Mouse (Mus musculus) kidney, embryonic 14.5 days (tissue): ENCODE measurements around the gene Hmgn1. TPM values are rescaled to one million over a fixed set of nuclear protein-coding genes. Genes with fewer than 3 reads are reported as not detected.
"Not testable (repeated sequence)": the region's sequence is repeated elsewhere in the genome, so short reads cannot be mapped to it uniquely, and the experiment has no call there.

Experiments
- ATAC-seq: fragments of 200-750 bp; cut with Nextera tagmentation; 2 replicates; pipeline ENCODE4 v1.8.0; 2017; ENCODE audit warnings: moderate number of reproducible peaks, mild to moderate bottlenecking, moderate TSS enrichment, moderate library complexity; ENCODE audit not compliant: low FRiP score, low TSS enrichment
- H3K27ac ChIP-seq: fragments of 300-500 bp; sonication (generic); 2 replicates; pipeline ENCODE4 v1.5.1; 2014; ENCODE audit warnings: low read depth, mild to moderate bottlenecking, low read length, moderate library complexity, mixed read lengths
- H3K27me3 ChIP-seq: fragments of 300-500 bp; sonication (generic); 2 replicates; pipeline ENCODE4 v1.6.1; 2014; ENCODE audit warnings: mild to moderate bottlenecking, low read length; ENCODE audit not compliant: control insufficient read depth, insufficient read depth
- H3K36me3 ChIP-seq: fragments of 300-500 bp; sonication (generic); 2 replicates; pipeline ENCODE4 v1.6.1; 2014; ENCODE audit warnings: low read length, mixed read lengths; ENCODE audit not compliant: control insufficient read depth, insufficient read depth
- H3K4me1 ChIP-seq: fragments of 300-500 bp; sonication (generic); 2 replicates; pipeline ENCODE4 v1.6.1; 2014; ENCODE audit warnings: low read length, mixed read lengths; ENCODE audit not compliant: control insufficient read depth, insufficient read depth
- H3K4me2 ChIP-seq: fragments of 300-500 bp; sonication (generic); replicated peaks from 2 replicates; pipeline ENCODE4 v1.6.1; 2014; ENCODE audit warnings: low read depth, mild to moderate bottlenecking, low read length
- H3K4me3 ChIP-seq: fragments of 300-500 bp; sonication (generic); 2 replicates; pipeline ENCODE4 v1.5.1; 2014; ENCODE audit warnings: mild to moderate bottlenecking, low read length
- H3K9ac ChIP-seq: fragments of 300-500 bp; sonication (generic); 2 replicates; pipeline ENCODE4 v1.6.1; 2014; ENCODE audit warnings: low read depth, mild to moderate bottlenecking, low read length, moderate library complexity
- H3K9me3 ChIP-seq: fragments of 300-500 bp; sonication (generic); 2 replicates; pipeline ENCODE4 v1.6.1; 2016; ENCODE audit warnings: low read length; ENCODE audit not compliant: control insufficient read depth
- WGBS: fragments of 180-500 bp; shearing (Covaris S2); extraction: QIAGEN DNeasy Blood & Tissue Kit; methylation state at CpG from one replicate; pipeline ENCODE4 v1.1.7; 2014; 5-methylcytosine and 5-hydroxymethylcytosine counted together
- polyA plus RNA-seq: library from polyadenylated mRNA; unstranded; fragments of >200 nt; fragmentation: Nextera tagmentation; extraction: Ambion mirVana; gene quantifications from 2 replicates; pipeline ENCODE4 v1.2.1, GENCODE M21; 2014

The Hmgn1 gene
- polyA plus RNA-seq, 1 experiment from 2014 or later, result 746 TPM

- H3K27me3 ChIP-seq, result no peaks in the 10 kb centered on the region
- no peaks in the 10 kb centered on the region for H3K36me3 ChIP-seq
- no peak for ATAC-seq
- no peak overlapping the region for H3K4me3 ChIP-seq
- no peaks in the 10 kb centered on the region for H3K9me3 ChIP-seq
- no peaks in the 10 kb centered on the region for H3K4me1 ChIP-seq
- H3K9ac ChIP-seq, result no peak overlapping the region
- 82% methylated on average over 5 of the region's 5 CpGs for WGBS
- H3K27ac ChIP-seq, result no peak overlapping the region
- H3K4me2 ChIP-seq, result no peak overlapping the region
Observed at GRCm38 (mm10) chr16:96110655-96111345, 16.7 kb downstream of the Hmgn1 start.

- H3K4me1 ChIP-seq, result no peaks in the 10 kb centered on the region
- no peak overlapping the region for H3K27ac ChIP-seq
- no peaks in the 10 kb centered on the region for H3K36me3 ChIP-seq
- no peak for ATAC-seq
- no peaks in the 10 kb centered on the region for H3K9me3 ChIP-seq
- no peak overlapping the region for H3K4me3 ChIP-seq
- no peak overlapping the region for H3K9ac ChIP-seq
- H3K4me2 ChIP-seq, result no peak overlapping the region
- H3K27me3 ChIP-seq, result no peaks in the 10 kb centered on the region
- 58% methylated on average over 4 of the region's 4 CpGs for WGBS
Observed at GRCm38 (mm10) chr16:96109673-96110072, 17.9 kb downstream of the Hmgn1 start.

DNA sequence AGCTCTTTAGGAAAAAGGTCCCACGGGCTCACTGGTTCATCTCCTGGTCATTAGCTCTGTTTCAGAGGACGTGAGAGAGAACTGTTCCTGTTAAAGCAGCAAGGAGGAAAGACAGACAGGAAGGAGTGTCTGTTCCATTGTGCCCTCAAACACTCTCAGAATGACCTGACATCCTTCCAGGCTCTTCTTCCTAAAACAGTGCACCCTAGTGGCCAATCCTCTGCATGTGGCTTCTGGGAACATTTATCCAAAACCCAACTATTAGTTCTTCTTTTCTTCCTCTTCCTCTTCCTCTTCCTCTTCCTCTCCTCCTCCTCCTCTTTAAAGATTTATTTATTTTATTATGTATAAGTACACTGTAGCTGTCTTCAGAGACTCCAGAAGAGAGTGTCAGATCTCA lies 24.5 kb downstream of the Hmgn1 start:
- Histone ChIP-seq H3K9me3 (no peaks in the 10 kb centered on the region), H3K27ac (no peak overlapping the region), H3K4me3 (no peak overlapping the region), H3K4me2 (no peak overlapping the region), H3K4me1 (no peaks in the 10 kb centered on the region), H3K36me3 (no peaks in the 10 kb centered on the region), H3K9ac (no peak overlapping the region), H3K27me3 (no peaks in the 10 kb centered on the region)
- WGBS, result 48% methylated on average over 2 of the region's 2 CpGs
- ATAC-seq, result no peak

DNA sequence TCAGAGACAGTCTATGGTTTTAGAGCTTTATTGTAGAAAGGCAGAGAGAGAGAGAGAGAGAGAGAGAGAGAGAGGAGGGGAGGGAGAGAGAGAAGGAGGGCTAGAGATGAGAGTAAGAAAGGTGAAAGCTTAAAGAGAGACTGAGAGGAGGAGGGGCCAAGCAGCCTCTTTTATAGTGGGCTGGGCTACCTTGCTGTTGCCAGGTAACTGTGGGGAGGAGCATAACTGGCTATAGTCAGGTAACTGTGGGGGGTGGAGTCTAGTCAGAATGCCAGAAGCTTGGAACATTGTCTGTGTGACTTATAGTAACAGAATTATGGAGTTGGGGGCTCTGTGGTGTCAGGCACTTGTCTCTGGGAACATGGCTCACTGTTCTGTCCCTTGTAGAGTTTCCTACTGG lies 29.7 kb downstream of the Hmgn1 start:
- H3K9me3 ChIP-seq, H3K4me3 ChIP-seq, H3K4me1 ChIP-seq, ATAC-seq, H3K4me2 ChIP-seq, H3K27ac ChIP-seq, H3K27me3 ChIP-seq, H3K9ac ChIP-seq, H3K36me3 ChIP-seq: not testable (repeated sequence)

- H3K36me3 ChIP-seq, result no peaks in the 10 kb centered on the region
- H3K27me3 ChIP-seq, result no peaks in the 10 kb centered on the region
- no peak overlapping the region for H3K4me3 ChIP-seq
- no peak overlapping the region for H3K4me2 ChIP-seq
- no peak for ATAC-seq
- 80% methylated on average over 5 of the region's 5 CpGs for WGBS
- no peaks in the 10 kb centered on the region for H3K4me1 ChIP-seq
- no peaks in the 10 kb centered on the region for H3K9me3 ChIP-seq
- H3K9ac ChIP-seq, result no peak overlapping the region
- H3K27ac ChIP-seq, result no peak overlapping the region
Observed at GRCm38 (mm10) chr16:96095966-96096365, 31.6 kb downstream of the Hmgn1 start.

DNA sequence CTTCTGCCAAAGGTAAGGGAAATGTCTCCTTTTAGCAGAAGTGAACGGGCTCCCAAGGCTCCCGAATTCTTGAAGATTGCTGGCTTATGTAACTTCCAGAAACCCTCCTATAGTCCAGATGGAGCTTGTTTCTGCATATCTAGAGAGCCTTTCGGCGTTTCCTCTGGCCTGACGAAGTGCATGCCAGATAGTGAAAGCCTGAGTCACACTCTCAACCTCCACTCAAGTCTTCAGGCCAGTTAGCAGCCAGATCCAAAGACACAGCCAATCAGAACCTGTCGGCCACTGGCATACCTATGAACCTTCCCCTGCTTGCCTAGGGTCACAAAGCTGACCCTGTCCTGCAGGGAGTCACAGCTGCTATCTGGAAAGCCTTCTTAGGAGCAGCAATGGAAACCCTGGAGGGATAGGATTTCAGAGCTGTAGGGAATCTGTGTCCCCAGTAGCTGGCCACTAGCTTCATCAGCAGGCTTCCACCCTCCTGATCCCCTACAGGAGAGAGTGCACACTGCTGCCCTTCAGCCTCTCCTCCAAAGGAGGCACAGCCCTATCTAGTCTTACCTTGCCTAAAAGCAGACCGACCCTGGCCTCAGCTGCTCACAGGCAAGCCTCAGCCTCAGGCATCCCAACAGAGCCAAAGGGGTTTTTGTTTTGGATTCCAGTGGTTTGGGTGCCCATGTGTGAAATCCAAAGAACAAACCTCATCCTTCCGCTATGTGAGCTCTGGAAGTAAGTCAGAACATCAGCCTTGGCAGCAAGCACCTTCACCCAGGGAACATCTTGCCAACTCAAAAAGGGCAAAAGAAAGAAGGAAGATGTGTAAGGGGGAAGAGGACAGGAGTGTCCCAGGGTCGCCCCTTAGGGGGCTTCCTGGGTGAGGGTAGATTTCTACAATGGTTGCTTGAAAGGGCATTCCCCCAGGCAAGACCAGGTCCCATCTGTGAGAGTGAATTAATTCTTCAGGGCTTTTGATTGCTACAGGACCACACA lies 35.7 kb downstream of the Hmgn1 start:
- Histone ChIP-seq H3K36me3 (no peaks in the 10 kb centered on the region), H3K27ac (no peak overlapping the region), H3K27me3 (no peaks in the 10 kb centered on the region), H3K4me2 (no peak overlapping the region), H3K4me3 (no peak overlapping the region), H3K9ac (no peak overlapping the region), H3K9me3 (no peaks in the 10 kb centered on the region), H3K4me1 (no peaks in the 10 kb centered on the region)
- no peak for ATAC-seq
- 60% methylated on average over 9 of the region's 9 CpGs for WGBS

DNA sequence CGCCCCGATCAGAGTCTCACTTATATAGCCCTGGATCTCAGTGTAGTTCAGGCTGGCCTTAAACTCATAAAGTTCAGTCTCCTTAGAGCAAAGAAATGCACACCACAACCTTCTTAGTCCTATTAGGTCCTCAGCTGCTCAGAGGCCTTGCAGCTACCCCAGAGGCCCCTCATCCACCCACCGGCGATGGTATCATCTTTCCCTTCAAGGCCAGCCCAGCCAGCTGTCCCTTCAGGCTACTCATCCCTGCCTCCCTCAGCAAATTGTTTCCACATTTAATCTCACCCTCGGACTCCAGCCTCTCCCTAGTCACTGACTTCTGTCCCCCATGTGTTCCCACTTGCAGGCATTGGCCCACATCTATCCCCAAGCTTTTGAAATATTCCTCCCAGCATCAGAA lies 39.4 kb downstream of the Hmgn1 start:
- H3K4me1 ChIP-seq, result peaks cover 7% of the 10 kb centered on the region; the same call in 1 of the 2 replicates
- no peaks in the 10 kb centered on the region for H3K27me3 ChIP-seq
- 0 out of 2 replicates have a peak, but pooled peaks have one; percentile 18 for ATAC-seq
- no peak overlapping the region for H3K4me3 ChIP-seq
- no peaks in the 10 kb centered on the region for H3K36me3 ChIP-seq
- no peak overlapping the region for H3K4me2 ChIP-seq
- no peaks in the 10 kb centered on the region for H3K9me3 ChIP-seq
- 43% methylated on average over 5 of the region's 5 CpGs for WGBS
- H3K27ac ChIP-seq, result no peak overlapping the region
- H3K9ac ChIP-seq, result no peak overlapping the region

- ATAC-seq, result no peak
- H3K4me1 ChIP-seq, result peaks cover 8% of the 10 kb centered on the region; the same call in 1 of the 2 replicates
- H3K27ac ChIP-seq, result no peak overlapping the region
- H3K4me2 ChIP-seq, result no peak overlapping the region
- no peaks in the 10 kb centered on the region for H3K27me3 ChIP-seq
- 77% methylated on average over 4 of the region's 4 CpGs for WGBS
- H3K9me3 ChIP-seq, result no peaks in the 10 kb centered on the region
- H3K36me3 ChIP-seq, result no peaks in the 10 kb centered on the region
- H3K4me3 ChIP-seq, result no peak overlapping the region
- H3K9ac ChIP-seq, result no peak overlapping the region
Observed at GRCm38 (mm10) chr16:96087436-96087835, 40.1 kb downstream of the Hmgn1 start.

DNA sequence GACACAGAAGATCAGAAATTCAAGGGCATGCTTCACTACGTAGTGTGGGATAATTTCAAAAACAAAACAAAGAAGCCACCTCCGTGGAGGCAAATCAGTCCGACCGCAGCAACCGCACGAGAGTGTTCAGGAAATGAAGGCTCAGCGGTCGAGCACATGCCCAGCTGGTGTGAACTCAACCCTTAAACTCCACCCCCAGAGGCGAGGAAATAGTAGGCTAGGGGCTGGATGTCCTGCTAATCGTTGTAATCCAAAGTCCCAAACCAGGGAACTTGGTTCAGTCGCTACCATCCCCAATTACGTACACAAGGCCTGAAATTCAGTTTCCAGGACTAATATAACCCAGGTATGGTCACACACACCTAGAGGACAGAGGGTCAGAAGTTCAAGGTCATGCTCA lies 40.5 kb downstream of the Hmgn1 start:
- Histone ChIP-seq H3K27ac (no peak overlapping the region), H3K4me1 (peaks cover 8% of the 10 kb centered on the region; the same call in 1 of the 2 replicates), H3K4me2 (no peak overlapping the region), H3K9me3 (no peaks in the 10 kb centered on the region), H3K36me3 (no peaks in the 10 kb centered on the region), H3K4me3 (no peak overlapping the region), H3K9ac (no peak overlapping the region), H3K27me3 (no peaks in the 10 kb centered on the region)
- ATAC-seq, result no peak
- 55% methylated on average over 12 of the region's 12 CpGs for WGBS
